Mouse (Mus musculus) megakaryocyte, embryonic 14.5 days (primary cell): ENCODE data around the gene Avpi1.

Experiments
- FLI1 ChIP-seq: IDR thresholded peaks from 2 replicates; pipeline ENCODE4 v1.6.1; 2012; ENCODE audit warnings: low read length, inconsistent platforms, mixed read lengths
- GATA1 ChIP-seq: IDR thresholded peaks from 3 replicates; pipeline ENCODE4 v1.6.1; 2012; ENCODE audit warnings: mixed read lengths, low read length, inconsistent platforms, borderline replicate concordance

DNA sequence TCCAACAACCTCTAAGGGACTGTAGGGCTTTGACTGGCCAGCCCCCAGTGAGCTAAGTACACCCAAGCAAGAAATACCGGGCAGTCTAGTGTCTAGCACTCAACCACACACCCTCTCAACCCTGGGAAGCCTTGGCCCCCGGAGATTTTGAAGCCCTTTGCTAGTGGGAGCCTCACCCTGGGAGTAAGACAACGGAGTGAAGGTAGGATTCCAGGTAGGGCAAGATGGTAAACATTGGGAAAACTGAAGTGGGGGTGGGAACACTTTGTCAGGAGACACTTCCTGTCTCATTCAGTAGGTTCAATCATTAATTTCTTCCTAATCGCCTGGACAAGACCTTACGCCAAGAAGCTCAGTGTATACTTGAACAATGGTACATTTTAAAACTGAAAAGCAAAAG, 1.8 kb downstream of the Avpi1 start:
- TF ChIP-seq GATA1 (no peak), FLI1 (no peak)
